Comparison of ENCODE assay signal across 8 mouse cellular contexts in the genomic region with DNA sequence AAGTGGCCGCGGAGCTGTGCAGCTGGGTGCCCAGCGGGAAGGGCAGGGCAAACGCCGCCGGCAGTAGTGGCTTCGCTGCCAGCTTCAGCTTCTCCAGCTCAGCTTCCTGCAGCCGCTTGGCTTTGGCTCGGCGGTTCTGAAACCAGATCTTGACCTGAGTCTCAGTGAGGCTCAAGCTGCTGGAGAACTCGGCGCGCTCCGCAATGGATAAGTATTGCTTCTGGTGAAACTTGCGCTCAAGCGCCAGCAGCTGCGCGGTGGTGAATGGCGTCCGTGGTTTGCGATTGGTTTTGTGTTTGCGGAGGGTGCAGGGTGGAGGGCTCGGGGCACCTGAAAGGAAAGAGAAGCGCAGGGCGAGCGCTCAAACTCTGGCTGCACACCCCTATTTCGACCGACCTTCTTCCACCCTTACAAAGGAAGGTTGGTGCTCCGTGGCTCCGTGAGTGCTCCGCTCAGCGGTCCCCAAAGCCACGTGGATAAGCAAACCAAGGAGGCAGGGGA. TPM values are rescaled to one million over a fixed set of nuclear protein-coding genes. Genes with fewer than 3 reads are reported as not detected.
DNase-seq lines count a peak whose midpoint lies in the region; ATAC-seq lines count a peak whose summit lies in the region.

No protein-coding gene starts in this region.

- H3K4me2 ChIP-seq in midbrain, embryonic 12.5 days (replicated peaks), result peak overlapping the region; percentile 51

- H3K9me3 ChIP-seq in midbrain, embryonic 12.5 days, result no peaks in the 10 kb centered on the region

- H3K27me3 ChIP-seq in midbrain, embryonic 12.5 days, result peaks cover 97% of the 10 kb centered on the region

- ATAC-seq in cerebellum, adult (ENCODE audit: insufficient number of reproducible peaks, low FRiP score, low TSS enrichment), result no peak
- no peak for ATAC-seq in midbrain, embryonic 12.5 days (ENCODE audit: low FRiP score, low read depth)

- H3K9ac ChIP-seq in midbrain, embryonic 12.5 days (replicated peaks), result no peak overlapping the region

- H3K36me3 ChIP-seq in midbrain, embryonic 12.5 days, result no peaks in the 10 kb centered on the region

- H3K4me1 ChIP-seq in midbrain, embryonic 12.5 days, result peaks cover 24% of the 10 kb centered on the region

- H3K27ac ChIP-seq in midbrain, embryonic 12.5 days (replicated peaks), result no peak overlapping the region

- WGBS in midbrain, embryonic 12.5 days, result under 1% methylated on average over 33 of the region's 33 CpGs

- DNase-seq in cerebellum, postnatal 10 days, result peak; percentile 52 to 68
- DNase-seq in thymus, postnatal 0 days (ENCODE audit: low spot score), result peak; percentile 20
- DNase-seq in thymus, postnatal 25 days, result no peak
- DNase-seq in induced T-regulatory cell, adult 2 months (ENCODE audit: low read depth), result peak; percentile 36
- DNase-seq in c-Kit-positive CD71-positive TER-119-positive erythroid progenitor cells, embryonic 14.5 days (ENCODE audit: low spot score), result no peak
- DNase-seq in urinary bladder, postnatal 4 days (ENCODE audit: low spot score in 2 of 2), result no peak

- peak overlapping the region; percentile 34 for H3K4me3 ChIP-seq in midbrain, embryonic 12.5 days

RNA-seq across cellular contexts. Expression of a gene that starts 1.0 kb away (rescaled TPM):
- polyA plus RNA-seq in thymus, postnatal 0 days (2015; fragmentation: Nextera tagmentation; extraction: Ambion mirVana), result 0.21 and 0.25 TPM in 2 replicates
- 2.5 and 6.9 TPM in 2 replicates for polyA plus RNA-seq in midbrain, embryonic 12.5 days (2016; fragmentation: Nextera tagmentation; extraction: Ambion mirVana)

RNA-seq across cellular contexts. Expression of a gene that starts 11.4 kb away (rescaled TPM):
- 42.2 TPM in 2 replicates for polyA plus RNA-seq in thymus, postnatal 0 days (2015; fragmentation: Nextera tagmentation; extraction: Ambion mirVana)
- polyA plus RNA-seq in midbrain, embryonic 12.5 days (2016; fragmentation: Nextera tagmentation; extraction: Ambion mirVana), result 70.6 and 72.7 TPM in 2 replicates

RNA-seq across cellular contexts. Expression of a gene that starts 11.7 kb away (rescaled TPM):
- polyA plus RNA-seq in thymus, postnatal 0 days (2015; fragmentation: Nextera tagmentation; extraction: Ambion mirVana), result 38.9 and 40.3 TPM in 2 replicates
- 41.9 and 45.2 TPM in 2 replicates for polyA plus RNA-seq in midbrain, embryonic 12.5 days (2016; fragmentation: Nextera tagmentation; extraction: Ambion mirVana)

RNA-seq across cellular contexts. Expression of a gene that starts 34.5 kb away (rescaled TPM):
- 0.44 and 0.52 TPM in 2 replicates for polyA plus RNA-seq in thymus, postnatal 0 days (2015; fragmentation: Nextera tagmentation; extraction: Ambion mirVana)
- polyA plus RNA-seq in midbrain, embryonic 12.5 days (2016; fragmentation: Nextera tagmentation; extraction: Ambion mirVana), result 21.4 and 22.3 TPM in 2 replicates

RNA-seq across cellular contexts. Expression of a gene that starts 45.3 kb away (rescaled TPM):
- polyA plus RNA-seq in thymus, postnatal 0 days (2015; fragmentation: Nextera tagmentation; extraction: Ambion mirVana), result 1.5 and 2.3 TPM in 2 replicates
- polyA plus RNA-seq in midbrain, embryonic 12.5 days (2016; fragmentation: Nextera tagmentation; extraction: Ambion mirVana), result not detected in 2 replicates

Comparison
In these comparisons a context has a peak if more than half of its experiments do, and no peak if none do; other contexts are left out.
1. DNase-seq: peak in cerebellum, postnatal 10 days (2 of 2), thymus, postnatal 0 days (single experiment) and induced T-regulatory cell, adult 2 months (single experiment); none in thymus, postnatal 25 days (single experiment), c-Kit-positive CD71-positive TER-119-positive erythroid progenitor cells, embryonic 14.5 days (single experiment) and urinary bladder, postnatal 4 days (0 of 2).